Comparison of ENCODE assay signal across 20 mouse cellular contexts in the genomic region with DNA sequence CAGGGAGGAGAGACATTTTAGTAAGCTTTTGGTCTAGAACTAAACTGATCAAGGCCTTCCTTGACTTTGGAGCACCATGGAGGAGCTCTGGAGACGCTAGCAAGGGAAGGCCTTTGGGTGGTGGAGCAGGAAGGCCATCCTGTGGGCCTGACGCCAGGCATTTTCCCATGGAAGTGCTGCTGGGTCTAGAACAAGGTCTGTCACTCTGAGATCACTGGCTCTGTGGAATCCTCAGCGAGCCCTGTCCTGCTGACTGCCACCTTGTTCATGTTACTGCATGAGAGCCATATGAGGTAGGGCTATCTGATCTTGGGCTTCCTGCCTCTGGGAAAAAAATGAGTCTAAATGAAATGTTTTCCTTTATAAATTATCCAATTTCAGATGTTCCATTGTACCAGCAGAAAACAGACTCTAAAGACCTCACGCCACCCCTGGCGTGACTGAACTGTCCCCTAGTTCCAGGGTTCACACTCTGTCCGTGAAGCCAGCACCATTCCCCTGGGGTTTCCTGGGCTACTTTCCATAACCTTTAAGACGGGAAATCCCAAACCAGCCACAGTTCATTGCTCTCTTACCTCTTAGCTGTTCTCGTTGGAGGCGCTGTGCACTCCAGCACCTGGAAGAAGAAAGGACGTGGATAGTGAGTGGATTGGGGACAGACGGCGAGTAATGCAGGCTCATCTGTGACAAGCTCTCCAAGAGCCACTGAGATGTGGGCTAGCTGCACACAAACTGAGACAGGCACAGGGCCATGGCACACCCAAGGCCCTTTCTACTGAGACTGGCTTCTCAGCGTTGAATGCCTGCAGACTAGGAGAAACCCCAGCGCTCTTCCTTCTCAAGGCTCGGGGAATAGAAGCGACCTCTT. TPM values are rescaled to one million over a fixed set of nuclear protein-coding genes. Genes with fewer than 3 reads are reported as not detected.
DNase-seq lines count a peak whose midpoint lies in the region; ATAC-seq and TF ChIP-seq lines count a peak whose summit lies in the region.
"Had no signal": no experiment of that assay in that cellular context is flagged by ENCODE, and none has a peak within 500 bp of the region (broad histone marks: within the 10 kb centered on the region; RNA-seq: fewer than 3 reads in every experiment).

No protein-coding gene starts in this region.

- TF ChIP-seq POLR2A in CH12.LX (IDR thresholded peaks at IDR 0.05; ENCODE audit: low read depth, low read length) = no peak

- DNase-seq in heart, adult 11 months = peak; percentile 98
- peak; percentile 45 for DNase-seq in CH12.LX (ENCODE audit: extremely low read depth)
- peak; percentile 77 to 84 for DNase-seq in kidney, adult 8-10 months
- no peak for DNase-seq in spleen, adult 18-20 months
- no peak for DNase-seq in spleen, postnatal 14 days (ENCODE audit: low spot score in 2 of 2)
- DNase-seq: B cell, adult 2 months; cerebellum, adult 2 months; lung, embryonic 14.5 days; midbrain, embryonic 14.5 days; right cerebral cortex, adult 18-20 months; thymus, postnatal 25 days had no signal

- H3K27me3 ChIP-seq in heart, embryonic 11.5 days (ENCODE audit: control insufficient read depth, insufficient read depth, low read length) = no peaks in the 10 kb centered on the region
- no peaks in the 10 kb centered on the region for H3K27me3 ChIP-seq in CH12.LX (replicated peaks)
- no peaks in the 10 kb centered on the region for H3K27me3 ChIP-seq in hindbrain, embryonic 16.5 days (replicated peaks; ENCODE audit: control insufficient read depth, insufficient read depth, low read length)
- H3K27me3 ChIP-seq: hindbrain, embryonic 15.5 days; limb, embryonic 12.5 days; neural tube, embryonic 13.5 days had no signal

- no peaks in the 10 kb centered on the region for H3K9me3 ChIP-seq in heart, embryonic 11.5 days (replicated peaks; ENCODE audit: control insufficient read depth, low read length)
- H3K9me3 ChIP-seq in CH12.LX (replicated peaks; ENCODE audit: low read length) = no peaks in the 10 kb centered on the region
- no peaks in the 10 kb centered on the region for H3K9me3 ChIP-seq in hindbrain, embryonic 16.5 days (ENCODE audit: control insufficient read depth, low read length)
- H3K9me3 ChIP-seq: embryonic facial prominence, embryonic 10.5 days; hindbrain, embryonic 15.5 days; limb, embryonic 12.5 days; neural tube, embryonic 13.5 days had no signal

- 78% methylated on average over 16 of the region's 16 CpGs for WGBS in heart, embryonic 11.5 days (ENCODE audit: insufficient replicate concordance)
- 85% methylated on average over 16 of the region's 16 CpGs for WGBS in hindbrain, embryonic 16.5 days

- no peaks in the 10 kb centered on the region for H3K4me1 ChIP-seq in heart, embryonic 11.5 days (ENCODE audit: control insufficient read depth, insufficient read depth, low read length)
- peaks cover 43 to 77% of the 10 kb centered on the region in 2 experiments for H3K4me1 ChIP-seq in CH12.LX (ENCODE audit: control insufficient read depth in 1 of 2, insufficient read depth in 2 of 2)
- peaks cover 52% of the 10 kb centered on the region for H3K4me1 ChIP-seq in brown adipose tissue, adult 24 weeks (ENCODE audit: control insufficient read depth, insufficient read depth, insufficient read length, low read length)
- no peaks in the 10 kb centered on the region for H3K4me1 ChIP-seq in hindbrain, embryonic 16.5 days (ENCODE audit: control insufficient read depth, insufficient read depth, low read depth, low read length)
- H3K4me1 ChIP-seq: embryonic facial prominence, embryonic 10.5 days; hindbrain, embryonic 15.5 days; limb, embryonic 12.5 days had no signal

- no peaks in the 10 kb centered on the region for H3K36me3 ChIP-seq in heart, embryonic 11.5 days (ENCODE audit: control insufficient read depth, insufficient read depth, low read length)
- no peaks in the 10 kb centered on the region for H3K36me3 ChIP-seq in CH12.LX (replicated peaks in 1 of 2; ENCODE audit: control insufficient read depth in 1 of 2, insufficient read depth in 1 of 2, low read length in 1 of 2)
- no peaks in the 10 kb centered on the region for H3K36me3 ChIP-seq in hindbrain, embryonic 16.5 days (ENCODE audit: control insufficient read depth, insufficient read depth, low read length)
- H3K36me3 ChIP-seq: embryonic facial prominence, embryonic 10.5 days; hindbrain, embryonic 15.5 days; limb, embryonic 12.5 days; neural tube, embryonic 13.5 days had no signal

- ATAC-seq in heart, embryonic 11.5 days (replicated peaks; ENCODE audit: insufficient number of reproducible peaks, low FRiP score, low TSS enrichment) = no peak
- ATAC-seq in hindbrain, embryonic 16.5 days = no peak

- H3K27ac ChIP-seq in heart, embryonic 11.5 days (ENCODE audit: low read depth, low read length) = no peak overlapping the region
- H3K27ac ChIP-seq in CH12.LX (ENCODE audit: insufficient read depth, low read depth) = peak overlapping the region; percentile 10; the same call in 1 of the 2 replicates
- H3K27ac ChIP-seq in brown adipose tissue, adult 24 weeks (replicated peaks; ENCODE audit: low read depth, low read length) = peak overlapping the region; percentile 95
- no peak overlapping the region for H3K27ac ChIP-seq in hindbrain, embryonic 16.5 days (ENCODE audit: low read depth, low read length)
- H3K27ac ChIP-seq: embryonic facial prominence, embryonic 10.5 days; hindbrain, embryonic 15.5 days; layer of hippocampus, adult 2 months; limb, embryonic 12.5 days; neural tube, embryonic 13.5 days had no signal

- peak; percentile 72 for TF ChIP-seq EP300 in CH12.LX (IDR thresholded peaks at IDR 0.05; ENCODE audit: low read length)

- peak in 1 of 2 experiments; percentile 11; a peak in 1 of 4 replicates for TF ChIP-seq CTCF in CH12.LX (conservative IDR thresholded peaks at IDR 0.05 in 1 of 2, IDR thresholded peaks at IDR 0.05 in 1 of 2; ENCODE audit: low read depth in 2 of 2, low read length in 2 of 2)

- in situ Hi-C loops in CH12.LX (cut with MboI; ENCODE audit: low pct_ligation_motif_present, low pct_unique_long_range_greater_than_20kb, low sequenced_read_pairs) = no loop called here

- H3K4me2 ChIP-seq in heart, embryonic 11.5 days = no peak overlapping the region
- peak overlapping the region; percentile 9; the same call in 1 of the 2 replicates for H3K4me2 ChIP-seq in CH12.LX (ENCODE audit: insufficient read depth, low read depth, poor library complexity, severe bottlenecking)
- no peak overlapping the region for H3K4me2 ChIP-seq in hindbrain, embryonic 16.5 days (ENCODE audit: low read length)
- H3K4me2 ChIP-seq: hindbrain, embryonic 15.5 days; limb, embryonic 12.5 days; lung, embryonic 14.5 days; neural tube, embryonic 13.5 days had no signal

- no peaks in the 10 kb centered on the region for H3K79me2 ChIP-seq in CH12.LX (replicated peaks; ENCODE audit: control insufficient read depth, extremely low read depth, insufficient read depth, poor library complexity, severe bottlenecking)

- no peak; the same call in 1 of the 2 replicates for TF ChIP-seq RAD21 in CH12.LX (IDR thresholded peaks at IDR 0.05; ENCODE audit: low read depth, low read length)

- H3K4me3 ChIP-seq in heart, embryonic 11.5 days (ENCODE audit: low read depth, low read length) = no peak overlapping the region
- no peak overlapping the region for H3K4me3 ChIP-seq in CH12.LX (replicated peaks in 1 of 3; ENCODE audit: low read depth in 2 of 3, low read length in 2 of 3, poor library complexity in 1 of 3)
- no peak overlapping the region for H3K4me3 ChIP-seq in brown adipose tissue, adult 24 weeks (ENCODE audit: insufficient read depth, low read depth, low read length)
- no peak overlapping the region for H3K4me3 ChIP-seq in hindbrain, embryonic 16.5 days (ENCODE audit: low read length)
- H3K4me3 ChIP-seq: embryonic facial prominence, embryonic 10.5 days; hindbrain, embryonic 15.5 days; layer of hippocampus, adult 2 months; limb, embryonic 12.5 days; neural tube, embryonic 13.5 days had no signal

- dilution Hi-C loops in CH12.LX (cut with MboI; ENCODE audit: extremely low pct_ligation_motif_present, extremely low pct_unique_long_range_greater_than_20kb, low sequenced_read_pairs) = no loop called here

- H3K9ac ChIP-seq in heart, embryonic 11.5 days (ENCODE audit: low read depth, low read length) = no peak overlapping the region
- no peak overlapping the region for H3K9ac ChIP-seq in CH12.LX (ENCODE audit: insufficient read depth, low read depth)
- H3K9ac ChIP-seq in hindbrain, embryonic 16.5 days (ENCODE audit: low read depth, low read length) = no peak overlapping the region
- H3K9ac ChIP-seq: hindbrain, embryonic 15.5 days; limb, embryonic 12.5 days; lung, embryonic 14.5 days; neural tube, embryonic 13.5 days had no signal

TF ChIP-seq in CH12.LX, 34 proteins besides CTCF, POLR2A, EP300 and RAD21 (continues in another document):
- TF ChIP-seq CHD2 (IDR thresholded peaks at IDR 0.05; ENCODE audit: low read length) (peak; percentile 52), IRF4 (IDR thresholded peaks at IDR 0.05; ENCODE audit: low read depth, low read length) (peak; percentile 58), NELFE (IDR thresholded peaks at IDR 0.05; ENCODE audit: low read depth, low read length) (0 out of 2 replicates have a peak, but pooled peaks have one; percentile 10), GABPA (IDR thresholded peaks at IDR 0.05; ENCODE audit: insufficient replicate concordance, low read depth, low read length) (no peak)

RNA-seq across cellular contexts. Expression of gene Gm17334, which starts 40.2 kb away (rescaled TPM):
- 0.24 TPM in 1 of 2 replicates, not detected in the other for polyA plus RNA-seq in heart, embryonic 11.5 days (2014; fragmentation: Nextera tagmentation; extraction: Ambion mirVana)
- total RNA-seq in CH12.LX (2012; rRNA removed) (0.71 and 0.72 TPM in 2 replicates), CH12.LX (2014; rRNA removed) (not detected in 2 replicates)
- polyA plus RNA-seq in CH12.LX (2012; ENCODE audit: insufficient read length, low read depth) = 0.47 and 0.57 TPM in 2 replicates
- not detected in 2 replicates for polyA plus RNA-seq in brown adipose tissue, adult 24 weeks (2012; ENCODE audit: insufficient read depth, insufficient read length, missing spikeins)
- not detected in 2 replicates for polyA plus RNA-seq in hindbrain, embryonic 16.5 days (2015; fragmentation: Nextera tagmentation; extraction: Ambion mirVana)
- total RNA-seq: MEL had no signal
- polyA plus RNA-seq: embryonic facial prominence, embryonic 10.5 days; hindbrain, embryonic 15.5 days; neural tube, embryonic 13.5 days had no signal

RNA-seq across cellular contexts. Expression of gene Irf1, which starts 43.4 kb away (rescaled TPM):
- 8.5 and 8.8 TPM in 2 replicates for polyA plus RNA-seq in heart, embryonic 11.5 days (2014; fragmentation: Nextera tagmentation; extraction: Ambion mirVana)
- total RNA-seq in CH12.LX (2012; rRNA removed) (46.4 and 64.9 TPM in 2 replicates), CH12.LX (2014; rRNA removed) (19.8 and 23.6 TPM in 2 replicates)
- 17.8 and 18.2 TPM in 2 replicates for polyA plus RNA-seq in CH12.LX (2012; ENCODE audit: insufficient read length, low read depth)
- polyA plus RNA-seq in brown adipose tissue, adult 24 weeks (2012; ENCODE audit: insufficient read depth, insufficient read length, missing spikeins) = 12.5 and 27.9 TPM in 2 replicates
- 3.5 and 3.9 TPM in 2 replicates for polyA plus RNA-seq in hindbrain, embryonic 16.5 days (2015; fragmentation: Nextera tagmentation; extraction: Ambion mirVana)

RNA-seq across cellular contexts. Expression of gene Gm12216, which starts 45.8 kb away (rescaled TPM):
- polyA plus RNA-seq in heart, embryonic 11.5 days (2014; fragmentation: Nextera tagmentation; extraction: Ambion mirVana) = 0.63 TPM in 1 of 2 replicates, not detected in the other
- 0.88 and 2.7 TPM in 2 replicates for total RNA-seq in CH12.LX (2012; rRNA removed)
- total RNA-seq in CH12.LX (2014; rRNA removed) = 0.73 and 0.77 TPM in 2 replicates
- 0.56 and 1.1 TPM in 2 replicates for polyA plus RNA-seq in CH12.LX (2012; ENCODE audit: insufficient read length, low read depth)
- 6.5 and 7.8 TPM in 2 replicates for polyA plus RNA-seq in brown adipose tissue, adult 24 weeks (2012; ENCODE audit: insufficient read depth, insufficient read length, missing spikeins)
- 0.40 and 0.52 TPM in 2 replicates for polyA plus RNA-seq in hindbrain, embryonic 16.5 days (2015; fragmentation: Nextera tagmentation; extraction: Ambion mirVana)
- total RNA-seq: MEL had no signal
- polyA plus RNA-seq: embryonic facial prominence, embryonic 10.5 days had no signal

Comparison
In these comparisons a context has a peak if more than half of its experiments do, and no peak if none do; other contexts are left out.
1. DNase-seq: peak in heart, adult 11 months (single experiment), CH12.LX (single experiment) and kidney, adult 8-10 months (2 of 2); none in spleen, adult 18-20 months (0 of 2) and spleen, postnatal 14 days (0 of 2).
2. H3K27ac ChIP-seq: peak in CH12.LX (single experiment) and brown adipose tissue, adult 24 weeks (single experiment); none in heart, embryonic 11.5 days (single experiment) and hindbrain, embryonic 16.5 days (single experiment).